Mouse (Mus musculus) adrenal gland, postnatal 4 days (tissue): ENCODE data around the gene Dok4. TPM values are rescaled to one million over a fixed set of nuclear protein-coding genes. Genes with fewer than 3 reads are reported as not detected.

ENCODE experiments used
- DNase-seq, 2 experiments: peaks; one replicate each; pipeline ENCODE4 v3.0.0; 2021 to 2022; ENCODE audit warnings: low spot score in 2 of 2, mixed read lengths in 2 of 2
- long read RNA-seq, 2 experiments: library from polyadenylated mRNA; stranded (forward); transcript quantifications; one replicate each; pipeline ENCODE4 v2.0.0; 2021
- total RNA-seq, 2 experiments: library from RNA; stranded (reverse); gene quantifications; 2 replicates each; pipeline ENCODE4 v1.2.3; 2021

Dok4 gene
- total RNA-seq: 10 to 100 TPM; 21.5 to 24.9 TPM
- long read RNA-seq, experiment 1, transcript Dok4-201 (9 exons, 2,590 nt): major isoform, 16 of 25 reads
- long read RNA-seq, experiment 1, partial matches to known transcripts: 5 of 25 reads
- long read RNA-seq, experiment 1, other reads (novel, unspliced or antisense): 2 of 25 reads
- long read RNA-seq, experiment 2, transcript Dok4-201 (9 exons, 2,590 nt): major isoform, 17 of 36 reads
- long read RNA-seq, experiment 2, partial matches to known transcripts: 5 of 36 reads
- long read RNA-seq, experiment 2, other reads (novel, unspliced or antisense): 12 of 36 reads

DNA sequence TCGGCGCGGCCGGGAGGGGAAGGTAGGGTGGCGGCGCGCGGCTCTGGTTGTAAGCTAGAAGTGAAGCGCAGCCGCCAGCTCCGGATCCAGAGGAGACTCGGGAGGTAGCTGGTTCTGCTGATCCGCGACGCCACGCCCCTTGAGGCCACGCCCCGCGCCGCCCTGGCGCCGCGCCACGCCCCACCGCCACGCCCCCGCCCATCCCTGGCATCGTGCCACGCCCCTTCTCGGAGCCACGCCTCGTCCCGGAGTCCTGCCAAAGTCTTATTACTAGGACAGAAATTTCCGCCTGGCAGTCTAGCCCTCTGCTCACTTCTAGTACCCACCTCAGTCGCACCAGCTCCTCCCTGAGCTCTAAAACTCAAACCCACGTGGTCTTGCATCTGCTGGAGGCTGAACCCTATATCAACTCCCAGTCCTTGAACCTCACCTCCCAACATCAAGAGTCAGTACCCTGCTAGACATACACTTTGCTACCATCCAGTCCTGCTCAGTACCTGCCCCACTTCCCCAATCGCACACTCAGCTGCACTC lies at the start of gene Dok4:
Gene Dok4 (minus strand): TSS at position 134 of the 534 bp plus-strand sequence.
- DNase-seq: peak; percentile 96 to 97

DNA sequence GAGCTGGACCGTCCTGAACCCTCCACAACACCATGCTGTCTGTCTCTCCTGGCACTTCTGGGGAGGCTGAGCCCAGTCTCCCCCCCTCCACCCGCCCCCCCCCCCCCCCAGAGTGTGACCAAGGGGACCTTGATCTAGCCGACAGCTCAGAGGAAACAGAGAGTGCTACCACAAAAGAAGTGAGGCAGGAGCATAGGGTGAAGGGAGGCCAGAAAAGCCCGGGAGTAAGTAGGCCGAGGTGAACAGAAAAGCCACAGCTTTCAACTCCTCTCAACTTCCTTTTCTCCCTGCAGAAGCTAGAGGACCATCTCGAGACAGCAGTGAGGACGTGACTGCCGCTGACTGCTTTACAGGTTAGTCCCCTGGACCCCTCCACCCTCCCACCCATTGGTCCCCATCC lies 47.3 kb upstream of the Dok4 start, which contains the start of gene Adgrg5:
Gene Adgrg5 (plus strand): TSS at position 290 of the 400 bp plus-strand sequence.
- DNase-seq: no peak

DNA sequence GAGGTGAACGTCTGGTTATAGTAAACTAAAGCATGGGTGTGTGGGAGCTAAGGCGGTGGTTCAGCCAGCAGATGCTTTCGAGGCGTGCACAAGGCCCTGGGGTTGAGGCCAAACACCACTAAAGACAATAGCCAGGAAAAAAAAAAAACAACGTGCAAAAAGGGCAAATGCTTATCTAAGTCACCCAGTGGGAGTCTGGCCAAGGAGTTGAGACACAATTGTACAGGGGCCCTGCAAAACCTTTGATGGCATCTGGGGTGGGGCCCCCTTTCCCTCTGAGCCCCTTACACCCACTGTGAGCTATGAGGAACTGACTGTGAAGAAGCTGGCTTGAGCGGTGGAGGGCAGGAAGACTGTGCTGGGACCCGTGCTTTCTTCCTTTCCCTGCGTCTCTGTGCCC lies 46.5 kb upstream of the Dok4 start:
- DNase-seq: no peak

DNA sequence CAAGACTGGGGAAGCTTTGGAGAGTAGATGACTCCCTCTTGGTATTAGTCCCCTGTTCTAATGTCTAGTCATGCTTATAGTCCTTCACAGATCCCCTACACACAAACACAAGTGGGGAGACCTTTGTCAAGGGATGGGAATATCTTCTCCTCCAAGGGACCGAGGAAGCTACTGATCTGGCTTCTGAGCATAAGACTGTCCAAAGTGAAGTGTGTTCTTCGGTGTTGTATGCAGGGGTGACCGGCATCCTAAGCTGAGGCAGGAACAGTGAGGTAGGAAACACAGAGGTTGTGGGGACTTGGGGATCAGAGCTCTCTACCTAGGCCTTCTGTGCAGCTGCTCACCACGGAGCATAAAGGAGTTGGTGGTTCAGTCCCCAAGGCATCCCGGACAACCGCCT lies 46.0 kb upstream of the Dok4 start:
- DNase-seq: no peak

DNA sequence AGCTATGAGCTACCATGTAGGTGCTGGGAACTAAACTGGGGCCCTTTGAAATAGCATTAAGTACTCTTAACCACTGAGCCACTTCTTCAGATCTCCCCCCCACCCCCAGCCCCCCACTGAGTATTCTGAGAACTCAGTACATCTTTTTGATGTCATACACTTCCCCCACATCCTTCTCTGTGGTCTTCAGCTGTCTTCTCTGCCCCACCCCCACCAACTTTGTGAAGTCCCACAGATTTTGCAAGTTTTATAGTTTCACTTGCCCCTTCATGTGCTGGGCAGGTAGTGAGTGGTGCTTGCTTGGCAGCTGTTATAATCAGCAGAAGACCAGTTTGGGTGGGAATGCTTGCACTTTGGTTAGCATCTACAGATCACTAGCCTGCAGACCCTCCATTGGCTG lies 43.1 kb upstream of the Dok4 start:
- DNase-seq: no peak

DNA sequence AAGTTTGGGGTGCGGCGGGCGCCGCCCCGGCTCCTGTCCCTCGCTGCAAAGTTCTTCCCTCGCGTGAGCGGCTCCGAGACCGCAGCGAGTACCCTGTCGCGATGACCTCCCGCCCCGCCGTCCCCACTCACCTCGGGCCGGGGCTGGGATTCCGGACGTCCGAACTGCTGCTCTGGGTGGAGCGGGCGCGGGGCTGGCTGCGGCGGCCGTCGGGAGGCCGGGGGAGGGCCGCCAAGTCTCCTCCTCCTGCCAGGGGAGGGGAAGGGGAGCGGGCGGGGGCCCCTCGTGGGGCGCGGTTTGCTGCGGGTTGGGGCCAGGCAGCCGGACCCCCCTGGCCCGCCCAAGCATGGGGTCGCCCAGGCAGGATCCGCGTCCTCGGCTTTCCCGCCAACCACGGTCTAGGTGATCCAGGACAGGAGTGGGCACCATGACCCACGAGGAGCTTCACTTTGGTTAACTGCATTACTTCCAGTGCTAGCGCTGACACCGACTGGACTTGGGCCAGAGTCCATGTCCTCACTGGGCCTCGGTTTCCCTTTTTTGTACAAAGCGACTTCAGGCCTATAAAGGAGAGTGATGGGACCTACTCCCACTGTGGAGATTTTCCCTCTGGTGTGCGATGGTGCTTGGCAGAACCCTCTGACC lies 41.8 kb upstream of the Dok4 start, which contains the start of gene Ccdc102a:
Gene Ccdc102a (minus strand): TSS at position 248 of the 645 bp plus-strand sequence.
- DNase-seq: peak in 1 of 2 experiments; percentile 46

DNA sequence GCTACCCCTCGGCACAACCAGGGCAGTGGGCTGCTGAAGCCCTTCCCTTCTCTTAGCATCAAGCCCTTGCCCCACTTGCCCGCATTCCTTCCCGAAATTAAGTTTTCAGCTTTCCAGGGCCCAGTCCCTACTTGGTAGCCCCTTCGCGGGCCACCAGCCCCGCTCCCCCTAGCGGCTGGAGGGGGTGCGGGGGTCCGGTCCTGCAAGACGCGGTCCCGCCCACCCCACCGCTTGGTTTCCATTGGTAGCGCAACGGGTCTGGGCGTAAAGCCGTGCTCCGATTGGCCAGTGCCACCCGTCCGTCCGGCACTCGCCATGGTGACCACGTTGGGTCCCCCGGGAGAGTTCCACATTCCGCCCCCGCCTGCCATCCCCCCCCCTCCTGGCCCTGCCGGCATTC lies 41.2 kb upstream of the Dok4 start:
- peak; percentile 82 to 90 for DNase-seq

DNA sequence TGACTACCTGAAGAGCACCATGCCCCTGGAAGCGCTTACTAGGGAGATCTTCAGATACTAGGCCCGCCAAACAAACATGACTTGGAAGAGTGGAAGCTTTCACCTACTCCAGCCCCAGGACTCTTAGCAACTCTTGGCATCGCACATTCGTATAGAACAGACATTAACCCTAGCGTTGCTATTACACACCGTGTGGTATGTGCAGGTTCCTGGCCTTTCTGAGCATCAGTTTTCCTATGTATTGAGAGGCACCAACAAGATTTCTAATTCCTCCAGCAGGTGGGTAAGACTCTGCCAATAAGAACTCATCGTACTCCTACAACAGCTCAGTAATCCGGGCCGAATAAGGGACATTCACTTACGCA lies 40.8 kb upstream of the Dok4 start:
- no peak for DNase-seq

DNA sequence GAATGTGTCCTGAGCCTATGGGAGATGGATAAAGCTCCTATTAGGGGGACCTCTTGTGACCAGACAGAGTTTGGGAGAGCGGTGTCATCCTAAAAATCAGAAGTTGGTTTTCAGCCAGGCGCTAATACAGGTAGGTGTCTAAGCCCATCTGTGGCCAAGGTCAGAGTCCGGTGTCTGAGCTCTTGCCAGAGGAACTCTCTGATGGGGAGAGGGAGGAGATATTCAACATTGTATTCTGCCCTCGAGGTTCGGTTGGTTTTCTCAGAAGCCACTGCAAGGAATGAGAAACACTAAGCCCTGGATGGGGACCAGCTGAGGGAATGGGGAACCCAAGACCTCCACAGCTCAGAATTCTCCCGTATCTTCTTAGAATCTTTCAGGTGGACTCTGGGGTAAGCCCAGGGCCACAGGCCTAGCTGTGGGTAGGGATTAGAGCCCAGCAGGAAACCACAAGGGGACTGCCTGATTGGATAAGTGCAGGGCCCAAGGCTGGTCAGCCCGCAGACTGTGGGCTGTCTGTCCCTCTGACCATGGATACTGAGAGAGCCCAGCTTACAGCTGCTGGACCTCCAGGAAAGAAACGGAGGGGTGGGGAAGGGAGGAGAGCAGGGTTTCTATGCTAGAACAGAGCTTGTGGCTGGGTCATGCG lies 40.3 kb upstream of the Dok4 start:
- no peak for DNase-seq

DNA sequence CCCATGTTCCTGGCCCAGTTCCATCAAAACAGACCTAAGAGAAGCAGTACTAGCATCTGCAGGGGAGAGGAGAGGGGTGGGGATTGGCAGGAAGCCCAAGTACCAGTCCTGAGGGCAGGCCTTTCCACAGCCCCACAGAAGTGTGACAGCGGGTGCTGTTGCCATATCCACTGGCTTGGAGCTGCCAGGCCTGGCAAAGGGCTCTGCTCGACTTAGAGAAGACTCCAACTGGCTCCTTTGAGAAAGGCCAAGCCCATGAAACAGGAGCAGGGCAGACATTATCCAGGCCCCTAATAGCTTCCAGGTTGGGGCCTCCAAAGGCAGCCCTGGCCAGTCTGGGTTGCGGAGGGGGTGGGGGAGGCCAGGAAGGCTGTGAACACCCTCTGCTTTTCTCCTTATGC lies 38.6 kb upstream of the Dok4 start:
- DNase-seq: no peak

DNA sequence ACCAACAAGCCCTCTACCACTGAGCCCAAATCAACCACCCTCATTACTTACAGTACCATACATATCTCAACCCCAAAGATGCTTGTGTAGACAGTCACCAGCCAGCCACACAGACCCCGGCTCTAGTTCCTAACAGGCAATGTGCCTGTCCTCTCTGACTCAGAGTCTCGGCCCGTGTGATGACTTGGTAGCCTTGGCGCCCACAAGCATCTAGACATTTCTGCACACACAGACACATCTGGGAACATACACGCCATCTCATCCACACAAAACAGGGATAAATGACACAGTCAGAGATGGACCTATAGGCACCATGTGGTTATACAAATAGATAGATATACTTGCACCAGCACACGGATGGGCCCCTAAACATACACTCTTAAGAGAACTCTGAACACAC lies 38.1 kb upstream of the Dok4 start:
- DNase-seq: no peak

DNA sequence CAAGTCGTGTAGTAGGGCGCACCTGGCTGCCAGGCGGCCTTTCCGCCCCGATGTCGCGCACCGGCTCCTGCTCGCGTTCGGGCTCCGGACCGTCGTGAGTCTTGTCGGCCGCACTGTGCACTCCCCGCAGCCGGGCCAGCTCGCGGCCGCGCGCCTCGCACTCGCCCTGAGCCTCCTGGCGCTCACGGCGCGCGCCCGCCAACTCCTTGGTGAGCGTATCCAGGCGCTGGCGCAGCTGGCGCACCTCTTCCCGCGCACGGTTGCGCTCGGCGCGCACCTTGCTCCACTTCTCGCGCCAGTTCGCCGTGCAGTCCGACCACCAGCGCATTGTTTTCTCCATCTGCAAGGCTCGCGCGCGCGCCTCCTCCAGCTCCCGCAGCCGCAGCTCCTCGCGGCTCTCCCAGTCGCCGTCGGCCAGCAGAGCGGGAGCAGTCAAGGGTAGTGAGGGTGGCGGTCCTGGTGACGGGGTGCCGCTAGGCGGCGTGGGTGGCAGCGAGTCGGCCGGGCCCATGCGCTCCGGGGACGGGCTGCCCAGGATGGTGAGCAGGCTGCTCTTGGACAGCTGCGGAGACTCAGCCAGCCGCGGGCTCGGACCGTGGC lies 37.0 kb upstream of the Dok4 start:
- peak; percentile 51 to 57 for DNase-seq

DNA sequence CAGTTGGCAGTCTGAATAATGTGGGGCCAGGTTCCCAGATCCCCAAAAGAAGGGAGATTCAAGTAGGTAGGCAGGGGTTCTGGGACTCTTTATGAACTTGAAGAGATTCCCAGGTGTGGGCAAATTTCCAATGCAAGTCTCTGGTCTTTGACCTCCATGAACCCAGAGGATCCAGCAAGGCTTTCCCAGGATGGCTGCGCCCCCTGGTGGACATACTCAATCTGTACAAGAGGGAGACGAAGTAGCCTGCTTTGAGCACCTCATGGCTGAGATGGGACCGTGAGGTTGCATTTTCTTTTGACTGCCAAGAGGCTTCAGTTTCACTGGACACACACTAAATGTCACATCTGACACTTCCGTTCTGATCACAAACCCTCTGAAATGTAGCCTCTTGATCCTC lies 32.7 kb upstream of the Dok4 start:
- DNase-seq: peak; percentile 69 to 79

DNA sequence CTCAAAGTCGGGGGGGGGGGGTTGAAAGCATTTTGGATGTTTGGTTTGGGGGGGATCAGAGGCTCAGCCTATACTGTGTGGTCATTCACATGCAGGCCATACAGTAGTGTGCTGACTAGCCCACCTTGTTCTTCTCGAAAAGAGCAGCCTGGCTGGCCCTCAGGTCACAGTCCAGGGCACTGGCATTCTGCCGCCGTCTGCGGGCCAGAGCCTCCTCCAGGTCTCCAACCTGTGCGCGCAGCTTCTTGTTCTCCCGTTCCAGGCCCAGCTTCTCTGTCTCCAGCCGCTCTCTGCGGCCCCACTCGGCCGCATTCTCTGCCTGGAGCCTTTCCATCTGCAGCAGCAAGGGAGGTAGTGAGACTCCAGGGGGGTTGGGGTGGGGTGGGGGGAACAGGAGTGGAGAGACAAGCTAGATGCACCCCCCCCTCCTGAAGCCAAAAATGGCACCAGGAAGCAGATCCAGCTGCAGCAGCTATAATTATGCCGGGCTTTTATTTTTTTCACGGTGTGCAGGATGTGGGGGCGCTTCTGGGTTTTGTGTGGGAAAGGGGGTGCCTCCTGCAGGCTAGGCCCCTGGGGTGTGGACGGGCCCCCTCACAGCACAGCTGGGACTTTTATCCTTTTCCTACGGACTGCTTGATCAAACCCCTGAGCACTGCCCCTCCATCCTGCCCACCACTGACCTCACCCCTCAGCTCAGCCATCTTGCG lies 31.6 kb upstream of the Dok4 start:
- no peak for DNase-seq

DNA sequence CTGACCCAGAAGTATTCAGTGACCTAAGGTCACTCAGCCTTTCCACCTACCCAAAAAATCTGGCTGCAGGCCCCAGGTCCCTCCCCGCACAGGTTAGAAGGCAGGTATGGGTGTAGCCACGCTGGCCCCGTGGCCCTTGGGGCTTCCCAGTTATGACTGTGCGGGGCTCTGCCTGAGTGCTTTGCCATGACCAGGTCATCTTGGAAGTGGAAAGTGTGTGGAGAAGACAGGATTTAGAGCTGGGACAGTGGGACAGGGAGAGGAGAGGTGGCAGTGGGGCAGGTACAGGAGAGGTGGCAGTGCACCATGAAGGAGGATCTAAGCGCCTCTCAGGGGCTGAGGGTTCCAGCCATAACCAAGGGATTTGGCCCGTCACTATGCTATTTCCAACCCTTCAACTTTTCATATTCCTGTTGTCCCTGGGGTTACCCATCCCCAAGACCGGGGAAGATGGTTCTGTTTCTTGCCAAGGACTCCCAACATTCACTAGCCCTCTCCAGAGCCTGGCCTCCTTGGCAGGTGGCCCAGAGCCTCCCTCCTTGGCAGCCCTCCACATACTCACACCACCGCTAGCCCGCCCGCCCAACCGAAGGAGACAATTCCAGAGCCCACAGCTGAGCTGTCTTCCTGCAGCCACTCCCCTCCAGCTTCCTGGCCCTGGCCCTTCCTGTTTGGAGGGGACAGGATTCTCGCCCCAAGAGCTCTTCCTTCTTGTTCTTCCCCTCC lies 28.5 kb upstream of the Dok4 start:
- peak; percentile 45 to 61 for DNase-seq

DNA sequence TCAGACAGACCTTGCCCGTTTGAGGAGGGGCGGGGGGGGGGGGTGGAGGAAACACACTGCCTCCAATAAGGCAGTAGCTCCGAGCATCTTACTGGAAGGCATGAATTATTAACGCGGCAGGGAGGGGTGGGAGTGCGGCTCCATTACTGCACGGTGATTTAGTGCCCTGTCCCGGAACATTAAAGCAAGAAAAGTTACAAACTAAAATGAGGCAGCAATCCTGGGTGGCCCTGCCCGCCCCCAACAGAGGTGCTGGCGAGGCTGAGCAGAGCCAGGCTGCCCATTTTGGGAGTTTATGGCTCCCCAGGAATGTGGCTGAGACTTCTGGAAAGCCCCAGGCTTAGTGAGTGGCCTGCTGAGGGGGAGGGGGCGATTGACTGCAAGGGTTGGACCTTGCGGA lies 27.6 kb upstream of the Dok4 start:
- DNase-seq: no peak

DNA sequence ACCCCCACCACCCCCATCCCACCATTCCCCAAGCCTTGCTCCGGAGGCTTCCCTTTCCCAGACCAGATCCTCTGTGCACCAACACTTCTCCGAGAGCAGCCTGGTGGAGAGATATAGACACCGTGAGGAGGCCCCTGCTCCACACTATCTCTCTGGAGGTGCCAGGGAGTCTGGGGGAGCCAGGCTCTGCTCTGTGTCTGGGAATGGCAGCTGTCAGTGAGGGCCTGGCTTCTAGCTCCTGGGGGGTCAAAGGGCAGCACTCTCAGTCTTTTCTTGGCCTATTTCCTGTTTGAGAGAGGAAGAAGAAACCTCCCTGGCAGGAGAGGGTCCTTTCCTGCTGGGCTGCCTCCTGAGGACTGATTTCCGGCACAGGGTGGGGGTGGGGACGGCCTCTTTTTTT lies 24.9 kb upstream of the Dok4 start:
- DNase-seq: no peak

DNA sequence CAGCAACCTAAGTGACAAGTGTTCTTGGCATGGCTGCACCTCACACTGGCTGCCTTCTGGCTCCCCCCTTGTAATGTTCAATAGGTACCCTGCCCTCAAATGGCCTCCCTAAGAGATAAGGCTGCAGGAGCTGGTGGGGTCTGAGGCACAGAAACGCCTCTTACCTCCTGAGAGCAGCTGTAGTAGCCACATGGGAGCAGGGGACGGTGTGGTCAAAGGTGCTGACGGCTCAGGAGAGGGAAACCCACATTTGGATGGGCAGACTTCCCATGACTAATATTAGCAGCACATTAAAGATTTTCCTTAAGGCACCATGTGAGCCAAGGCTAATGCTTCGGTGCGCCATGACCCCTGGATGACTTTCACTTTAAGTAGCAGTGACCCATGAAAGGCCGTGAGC lies 24.5 kb upstream of the Dok4 start:
- DNase-seq: no peak

DNA sequence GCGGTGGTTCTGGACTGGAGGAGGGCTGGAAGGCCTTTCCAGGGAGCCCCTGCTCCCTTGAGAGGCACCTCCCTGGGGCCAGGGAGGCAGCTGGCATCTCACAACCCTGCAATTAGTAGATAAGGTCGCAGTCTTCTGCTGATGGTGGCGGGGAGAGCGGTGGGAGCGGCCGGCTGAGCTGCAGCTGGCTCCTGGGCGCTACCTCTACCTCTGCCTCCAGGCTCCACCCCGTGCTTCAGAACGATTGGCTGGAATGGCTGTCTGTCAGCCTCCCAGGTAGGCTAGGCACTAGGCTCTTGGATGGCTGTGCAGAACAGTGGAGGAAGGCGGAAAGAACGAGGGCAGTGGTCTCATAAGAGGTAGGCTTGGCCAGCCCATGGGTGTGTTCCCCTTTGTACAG lies 23.1 kb upstream of the Dok4 start:
- DNase-seq: no peak

DNA sequence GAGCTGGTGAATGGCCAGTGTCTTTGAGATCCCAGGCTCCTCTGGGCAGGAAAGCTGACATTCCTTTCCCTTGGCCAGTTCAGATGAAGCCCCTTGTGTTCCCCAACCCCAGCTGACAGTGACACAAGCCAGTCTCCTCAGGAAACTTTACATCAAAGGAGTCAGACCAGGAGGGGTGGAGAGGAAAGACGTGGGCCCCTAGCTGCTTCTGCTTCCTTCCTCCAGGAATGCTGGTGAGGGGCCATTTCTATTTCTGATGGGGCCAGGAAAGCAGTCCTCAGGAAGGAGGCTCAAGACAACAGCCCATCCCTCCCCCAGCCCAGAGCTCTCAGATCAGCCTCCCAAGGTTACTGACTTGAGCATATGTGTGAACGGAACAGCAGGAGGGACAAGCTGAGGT lies 16.8 kb upstream of the Dok4 start:
- no peak for DNase-seq
